Mouse (Mus musculus) olfactory bulb, adult 2 months (tissue): Measurements from ENCODE around the gene Zfp512. TPM values are rescaled to one million over a fixed set of nuclear protein-coding genes. Genes with fewer than 3 reads are reported as not detected.
A peak's percentile ranks its signal among the peaks of the same experiment; 100 is the strongest.

Experiments used
- H3K27ac ChIP-seq: fragments of 200-500 bp; 2 replicates; pipeline ENCODE4 v1.5.1; 2012; ENCODE audit warnings: low read depth, low read length; ENCODE audit not compliant: insufficient read depth
- H3K4me1 ChIP-seq: fragments of 200-500 bp; 2 replicates; pipeline ENCODE4 v1.6.1; 2012; ENCODE audit warnings: low read length; ENCODE audit not compliant: control insufficient read depth, insufficient read depth
- H3K4me3 ChIP-seq: fragments of 200-500 bp; 2 replicates; pipeline ENCODE4 v1.5.1; 2012; ENCODE audit warnings: mild to moderate bottlenecking, low read depth, low read length, moderate library complexity; ENCODE audit not compliant: insufficient read depth
- CTCF ChIP-seq: fragments of 200-500 bp; IDR thresholded peaks from 2 replicates; pipeline ENCODE4 v1.5.1; 2012; ENCODE audit warnings: low read depth, mild to moderate bottlenecking, low read length, moderate library complexity; ENCODE audit not compliant: insufficient read depth
- POLR2A ChIP-seq: fragments of 200-500 bp; IDR thresholded peaks from 2 replicates; pipeline ENCODE4 v1.6.1; 2012; ENCODE audit warnings: mild to moderate bottlenecking, low read depth, low read length, moderate library complexity; ENCODE audit not compliant: insufficient read depth
- WGBS: fragments of 180-500 bp; shearing (Covaris S2); methylation state at CpG from one replicate; pipeline ENCODE4 v1.1.7; 2018; 5-methylcytosine and 5-hydroxymethylcytosine counted together
- polyA plus RNA-seq: library from polyadenylated mRNA; stranded (reverse); fragments of >200 nt; gene quantifications from 2 replicates; pipeline ENCODE4 v1.2.4, GENCODE M21; 2012; ENCODE audit warnings: low replicate concordance; ENCODE audit not compliant: missing spikeins, insufficient read depth, insufficient read length

The Zfp512 gene
- polyA plus RNA-seq, 1 experiment: not detected

DNA sequence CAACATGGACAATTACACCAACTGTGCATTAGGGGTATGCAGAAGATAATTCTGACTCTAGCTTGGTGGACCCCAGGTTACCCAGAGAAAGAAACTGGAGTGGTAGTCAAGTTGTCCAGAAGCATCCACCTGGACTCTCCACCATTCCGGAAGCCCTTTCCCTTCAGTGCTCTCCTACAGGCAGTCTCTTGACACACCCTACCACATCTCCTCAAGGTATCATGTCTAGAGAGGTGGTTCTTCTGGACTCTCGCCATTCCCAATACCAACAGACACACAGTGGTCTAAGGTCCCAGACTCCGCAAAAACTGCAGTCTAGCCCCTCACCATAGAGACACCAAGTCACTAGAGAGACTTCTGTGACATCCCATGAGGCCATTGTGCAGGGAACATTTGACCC is 33.2 kb downstream of the Zfp512 start, which contains the start of gene 4930548H24Rik:
Gene 4930548H24Rik, plus strand, starts transcription at position 301 of the 400 bp plus-strand sequence.
- no peak for TF ChIP-seq CTCF
- no peak for TF ChIP-seq POLR2A
- 98% methylated on average over 3 of the region's 3 CpGs for WGBS
- Histone ChIP-seq H3K4me1 (no peaks in the 10 kb centered on the region), H3K27ac (no peak within 1 kb of the TSS), H3K4me3 (no peak within 1 kb of the TSS)

GRCm38 (mm10) chr5:31487889-31488288 is 35.7 kb downstream of the Zfp512 start:
- no peaks in the 10 kb centered on the region for H3K4me1 ChIP-seq
- WGBS: 93% methylated on average over 3 of the region's 3 CpGs
- no peak overlapping the region for H3K4me3 ChIP-seq
- H3K27ac ChIP-seq: no peak overlapping the region
- TF ChIP-seq CTCF: no peak
- TF ChIP-seq POLR2A: no peak

GRCm38 (mm10) chr5:31489116-31489769 is 37.0 kb downstream of the Zfp512 start:
- 72% methylated on average over 7 of the region's 7 CpGs for WGBS
- no peaks in the 10 kb centered on the region for H3K4me1 ChIP-seq
- no peak overlapping the region for H3K4me3 ChIP-seq
- no peak overlapping the region for H3K27ac ChIP-seq
- TF ChIP-seq CTCF: no peak
- TF ChIP-seq POLR2A: no peak

GRCm38 (mm10) chr5:31492031-31492430 is 39.8 kb downstream of the Zfp512 start:
- peaks cover 4% of the 10 kb centered on the region; the same call in 1 of the 2 replicates for H3K4me1 ChIP-seq
- 38% methylated on average over 1 of the region's 1 CpGs for WGBS
- H3K4me3 ChIP-seq: no peak overlapping the region
- TF ChIP-seq POLR2A (no peak), CTCF (no peak)
- H3K27ac ChIP-seq: no peak overlapping the region

DNA sequence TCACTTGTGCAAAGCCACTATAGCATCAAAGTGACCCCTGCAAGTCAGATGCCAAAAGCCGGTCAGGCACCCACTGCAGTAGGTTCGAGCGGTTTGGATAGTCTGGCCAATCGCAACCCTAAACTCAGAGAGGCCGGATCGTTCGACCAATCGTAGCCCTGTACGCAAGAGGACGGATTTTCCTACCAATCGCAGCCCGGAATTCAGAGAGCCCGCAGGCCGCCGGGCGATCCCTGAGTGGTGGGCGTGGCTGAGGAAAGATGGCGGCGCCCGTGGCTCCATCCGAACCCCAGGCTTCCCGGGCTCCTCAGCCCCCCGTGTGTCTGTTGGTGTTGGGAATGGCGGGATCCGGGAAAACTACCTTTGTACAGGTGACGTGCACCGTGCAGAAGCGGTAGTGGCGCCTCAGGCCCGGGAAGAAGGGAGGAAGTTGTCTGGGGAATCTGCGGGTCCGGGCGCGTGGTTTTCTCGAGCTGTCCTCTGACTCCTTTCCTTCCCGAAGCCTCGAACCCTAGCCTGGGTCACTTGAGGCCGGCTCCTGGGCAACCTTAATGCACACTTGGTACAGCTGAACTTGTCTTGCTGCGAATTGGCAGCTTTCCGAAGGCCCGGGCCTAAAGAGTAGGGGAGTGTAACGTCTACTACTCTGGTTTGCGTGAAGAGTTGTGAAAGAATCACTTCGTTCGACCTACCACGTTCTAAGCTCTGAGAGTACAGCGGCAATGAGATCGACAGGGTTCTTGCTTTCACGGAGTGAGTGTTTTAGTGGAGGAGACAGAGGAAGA is 42.5 kb downstream of the Zfp512 start, which contains the start of gene Gpn1:
Gene Gpn1, plus strand, starts transcription at position 229 of the 785 bp plus-strand sequence.
- WGBS: under 1% methylated on average over 49 of the region's 49 CpGs
- Histone ChIP-seq H3K4me1 (peaks cover 4% of the 10 kb centered on the region; the same call in 1 of the 2 replicates), H3K27ac (no peak within 1 kb of the TSS), H3K4me3 (peak within 1 kb of the TSS; percentile 88)
- TF ChIP-seq POLR2A (peak; percentile 43; the same call in 1 of the 2 replicates), CTCF (no peak)

- no peak for TF ChIP-seq CTCF
- no peak for TF ChIP-seq POLR2A
- H3K4me1 ChIP-seq: no peaks in the 10 kb centered on the region
- WGBS: 96% methylated on average over 10 of the region's 10 CpGs
- H3K4me3 ChIP-seq: no peak overlapping the region
- no peak overlapping the region for H3K27ac ChIP-seq
Observed at GRCm38 (mm10) chr5:31504843-31505242, 52.6 kb downstream of the Zfp512 start.

DNA sequence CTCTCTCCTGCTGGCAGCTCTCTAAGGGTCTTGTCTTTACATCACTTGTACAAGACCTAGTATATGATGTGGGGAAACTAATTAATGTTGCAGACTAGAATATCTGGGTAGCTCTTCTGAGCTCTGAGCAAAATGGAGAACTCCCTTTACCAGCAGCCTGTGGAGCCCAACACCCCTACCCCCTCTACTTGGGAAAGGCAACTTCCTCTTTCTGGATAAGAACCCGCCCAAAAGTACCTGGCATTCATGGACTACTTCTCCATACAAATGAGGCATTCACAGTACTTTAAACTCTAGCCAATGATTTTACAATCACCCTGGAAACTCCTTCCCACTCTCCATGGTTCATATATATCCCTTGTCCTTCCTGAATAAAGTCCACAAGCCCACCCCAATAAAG is 60.2 kb downstream of the Zfp512 start:
- WGBS: 55% methylated on average over 1 of the region's 1 CpGs
- TF ChIP-seq POLR2A (no peak), CTCF (no peak)
- H3K4me3 ChIP-seq: no peak overlapping the region
- H3K27ac ChIP-seq: no peak overlapping the region
- H3K4me1 ChIP-seq: no peaks in the 10 kb centered on the region

GRCm38 (mm10) chr5:31520556-31520955 is 68.3 kb downstream of the Zfp512 start:
- Histone ChIP-seq H3K27ac (no peak overlapping the region), H3K4me3 (no peak overlapping the region), H3K4me1 (peaks cover 4% of the 10 kb centered on the region; the same call in 1 of the 2 replicates)
- 93% methylated on average over 6 of the region's 6 CpGs for WGBS
- TF ChIP-seq CTCF (no peak), POLR2A (no peak)
